Mouse (Mus musculus) embryo, embryonic 10.5 days (tissue): ENCODE results near the gene Pspc1.

Experiments
- DNase-seq: peaks from one replicate; pipeline ENCODE4 v3.0.0-alpha.2; 2015; ENCODE audit warnings: low spot score

The Pspc1 gene

GRCm38 (mm10) chr14:56697836-56698235 lies 80.3 kb downstream of the Pspc1 start:
- no peak for DNase-seq

- DNase-seq = no peak
These were observed 82.6 kb downstream of the Pspc1 start for GRCm38 (mm10) chr14:56695495-56695894.

DNA sequence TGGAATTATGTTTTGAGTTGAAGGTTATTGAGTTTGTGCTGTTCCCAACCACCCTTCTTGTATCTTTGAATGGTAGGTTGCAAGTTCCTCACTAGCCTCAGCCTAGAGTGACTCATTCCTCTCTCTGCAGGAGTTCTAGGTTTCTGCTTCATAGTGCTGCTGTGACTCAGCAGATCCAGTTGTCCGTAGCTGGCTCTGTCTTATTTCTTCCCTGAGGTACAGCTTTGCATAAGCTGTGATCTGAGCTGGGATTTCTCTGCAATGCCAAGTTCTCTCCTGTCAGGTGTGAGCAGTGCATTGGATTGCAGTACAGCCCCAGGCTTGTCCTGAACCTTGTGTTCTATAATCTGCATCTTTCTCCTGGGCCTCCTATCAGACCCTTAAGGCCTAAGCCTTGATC lies 88.3 kb downstream of the Pspc1 start:
- no peak for DNase-seq

- no peak for DNase-seq
These were observed 89.0 kb downstream of the Pspc1 start for GRCm38 (mm10) chr14:56689116-56689515.

DNA sequence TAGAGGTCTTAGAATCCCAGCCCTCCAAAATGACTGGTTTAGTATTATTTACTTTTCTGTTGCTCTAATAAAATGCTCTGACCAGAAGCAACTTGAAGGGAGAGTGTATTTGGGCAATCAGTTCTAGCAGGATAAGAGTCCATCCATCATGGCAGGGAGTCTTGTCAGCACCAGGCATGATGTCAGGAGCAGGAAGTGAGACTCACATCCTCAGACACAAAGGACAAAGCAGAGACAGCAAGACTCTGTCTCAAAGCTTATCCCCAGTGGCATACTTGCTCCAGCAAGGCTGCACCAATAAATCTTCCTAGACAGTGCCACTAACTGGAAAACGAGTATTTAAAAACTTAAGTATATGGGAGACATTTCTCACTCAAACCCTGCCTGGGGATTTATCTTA lies 92.7 kb downstream of the Pspc1 start:
- peak; percentile 15 for DNase-seq
